Mouse (Mus musculus): ENCODE measurements at regions not wholly inside any gene's neighbourhood (a gene's known extent, or its start where the extent isn't known, plus 50 kb on each side); places are given as distances from the start of the nearest gene placed in this dataset.

GRCm38 (mm10) chr14:12938638-12939293 is 115.9 kb upstream of the Cadps start:
- no peak for TF ChIP-seq POLR2A (IDR thresholded peaks at IDR 0.05; ENCODE audit: insufficient read length, low read depth)
- no peak for TF ChIP-seq E2F4 (IDR thresholded peaks at IDR 0.05; ENCODE audit: insufficient read depth)
- TF ChIP-seq POLR2AphosphoS2 (IDR thresholded peaks at IDR 0.05; ENCODE audit: insufficient read length, low read depth): no peak
- no peak for TF ChIP-seq REST (IDR thresholded peaks at IDR 0.05; ENCODE audit: insufficient read depth, insufficient read length)
- no peak for TF ChIP-seq MYOG (IDR thresholded peaks at IDR 0.05; ENCODE audit: control insufficient read depth in 1 of 3, insufficient read depth in 1 of 3, insufficient read length in 2 of 3, low read depth in 2 of 3)
